Mouse (Mus musculus): ENCODE data around the gene Miox. TPM values are rescaled to one million over a fixed set of nuclear protein-coding genes. Genes with fewer than 3 reads are reported as not detected.

Miox gene
- polyA plus RNA-seq, 1 experiment, result 0.04 TPM

DNA sequence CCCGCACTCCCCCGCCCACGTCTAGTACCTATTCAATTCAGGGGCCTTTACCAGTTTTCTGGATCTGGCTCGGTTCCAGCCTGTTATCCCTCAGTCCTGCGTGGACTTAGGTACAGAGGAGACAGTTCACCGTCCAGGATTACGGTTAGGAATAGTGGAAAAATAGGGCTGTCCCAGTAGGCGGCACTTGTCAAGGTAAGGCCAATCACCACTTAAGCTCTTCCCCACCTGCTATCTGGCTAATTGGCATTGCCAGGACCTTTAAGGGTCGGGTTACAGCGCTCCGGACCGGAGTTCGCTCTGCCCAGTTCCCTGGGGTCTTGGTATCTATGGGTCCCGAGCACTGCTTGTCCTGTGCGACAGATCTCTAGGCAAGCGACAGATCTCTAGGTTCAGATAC is 42.8 kb downstream of the Miox start, which contains the start of gene Tymp:
Tymp (minus strand) TSS at position 83 of the 400 bp plus-strand sequence.
- no peak for TF ChIP-seq MAX (IDR thresholded peaks at IDR 0.05; ENCODE audit: low read depth)
- no peak for TF ChIP-seq TCF3 (IDR thresholded peaks at IDR 0.05; ENCODE audit: insufficient read length, low read depth)
- TF ChIP-seq CEBPB (IDR thresholded peaks at IDR 0.05; ENCODE audit: insufficient read depth, poor library complexity, severe bottlenecking), result no peak
- TF ChIP-seq MYOD1 (IDR thresholded peaks at IDR 0.05; ENCODE audit: control insufficient read depth in 1 of 3, insufficient read length in 2 of 3, low read depth in 2 of 3), result no peak
- TF ChIP-seq MYOG (IDR thresholded peaks at IDR 0.05; ENCODE audit: control insufficient read depth in 1 of 3, insufficient read depth in 1 of 3, insufficient read length in 2 of 3, low read depth in 2 of 3), result no peak
- no peak for TF ChIP-seq POLR2AphosphoS2 (IDR thresholded peaks at IDR 0.05; ENCODE audit: insufficient read length, low read depth)
- peaks cover 1% of the 10 kb centered on the region for H3K36me3 ChIP-seq (ENCODE audit: control insufficient read depth, insufficient read depth)
- H3K4me2 ChIP-seq (ENCODE audit: low read depth), result no peak within 1 kb of the TSS
- H3K79me2 ChIP-seq (ENCODE audit: control insufficient read depth, insufficient read depth), result no peaks in the 10 kb centered on the region
- H3K27me3 ChIP-seq (ENCODE audit: control insufficient read depth, insufficient read depth, insufficient read length), result peaks cover 34% of the 10 kb centered on the region
- no peak within 1 kb of the TSS for H3K4me3 ChIP-seq
- no peak within 1 kb of the TSS for H3ac ChIP-seq (ENCODE audit: control insufficient read depth, insufficient read length)

DNA sequence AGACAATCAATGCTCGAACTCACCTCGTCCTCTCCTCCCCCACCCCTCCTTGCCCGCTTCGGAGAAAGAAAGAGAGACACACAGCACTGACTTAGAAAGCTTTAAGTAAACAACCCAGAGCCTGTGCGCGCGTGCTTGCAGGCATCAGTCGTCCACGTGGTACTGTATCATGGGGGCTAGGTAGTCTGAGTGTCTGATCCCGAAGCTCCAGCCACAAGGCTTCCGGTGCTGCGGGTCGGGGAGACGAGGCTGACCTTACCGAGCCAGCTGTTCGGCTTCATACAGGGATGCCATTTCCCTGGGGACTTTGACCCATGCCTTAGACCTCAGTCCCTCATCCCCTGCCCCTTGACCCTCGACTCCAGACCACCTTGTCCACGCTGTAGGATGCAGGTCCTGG is 43.2 kb downstream of the Miox start:
- no peak overlapping the region for H3K4me2 ChIP-seq (ENCODE audit: low read depth)
- H3K27me3 ChIP-seq (ENCODE audit: control insufficient read depth, insufficient read depth, insufficient read length), result peaks cover 36% of the 10 kb centered on the region
- no peaks in the 10 kb centered on the region for H3K79me2 ChIP-seq (ENCODE audit: control insufficient read depth, insufficient read depth)
- H3K4me3 ChIP-seq, result no peak overlapping the region
- no peak overlapping the region for H3ac ChIP-seq (ENCODE audit: control insufficient read depth, insufficient read length)
- H3K36me3 ChIP-seq (ENCODE audit: control insufficient read depth, insufficient read depth), result no peaks in the 10 kb centered on the region
- TF ChIP-seq E2F4 (IDR thresholded peaks at IDR 0.05; ENCODE audit: insufficient read depth) (no peak), REST (IDR thresholded peaks at IDR 0.05; ENCODE audit: insufficient read depth, insufficient read length) (no peak), SRF (IDR thresholded peaks at IDR 0.05; ENCODE audit: control insufficient read depth, insufficient read length, low read depth) (no peak), MAX (IDR thresholded peaks at IDR 0.05; ENCODE audit: low read depth) (no peak), TCF3 (IDR thresholded peaks at IDR 0.05; ENCODE audit: insufficient read length, low read depth) (no peak), CEBPB (IDR thresholded peaks at IDR 0.05; ENCODE audit: insufficient read depth, poor library complexity, severe bottlenecking) (no peak), POLR2AphosphoS2 (IDR thresholded peaks at IDR 0.05; ENCODE audit: insufficient read length, low read depth) (no peak), MYOD1 (IDR thresholded peaks at IDR 0.05; ENCODE audit: control insufficient read depth in 1 of 3, insufficient read length in 2 of 3, low read depth in 2 of 3) (no peak), USF1 (IDR thresholded peaks at IDR 0.05; ENCODE audit: low read depth) (no peak), MYOG (IDR thresholded peaks at IDR 0.05; ENCODE audit: control insufficient read depth in 1 of 3, insufficient read depth in 1 of 3, insufficient read length in 2 of 3, low read depth in 2 of 3) (no peak), TCF12 (IDR thresholded peaks at IDR 0.05; ENCODE audit: insufficient read depth, poor library complexity, severe bottlenecking) (no peak), POLR2A (IDR thresholded peaks at IDR 0.05; ENCODE audit: insufficient read length, low read depth) (no peak)

DNA sequence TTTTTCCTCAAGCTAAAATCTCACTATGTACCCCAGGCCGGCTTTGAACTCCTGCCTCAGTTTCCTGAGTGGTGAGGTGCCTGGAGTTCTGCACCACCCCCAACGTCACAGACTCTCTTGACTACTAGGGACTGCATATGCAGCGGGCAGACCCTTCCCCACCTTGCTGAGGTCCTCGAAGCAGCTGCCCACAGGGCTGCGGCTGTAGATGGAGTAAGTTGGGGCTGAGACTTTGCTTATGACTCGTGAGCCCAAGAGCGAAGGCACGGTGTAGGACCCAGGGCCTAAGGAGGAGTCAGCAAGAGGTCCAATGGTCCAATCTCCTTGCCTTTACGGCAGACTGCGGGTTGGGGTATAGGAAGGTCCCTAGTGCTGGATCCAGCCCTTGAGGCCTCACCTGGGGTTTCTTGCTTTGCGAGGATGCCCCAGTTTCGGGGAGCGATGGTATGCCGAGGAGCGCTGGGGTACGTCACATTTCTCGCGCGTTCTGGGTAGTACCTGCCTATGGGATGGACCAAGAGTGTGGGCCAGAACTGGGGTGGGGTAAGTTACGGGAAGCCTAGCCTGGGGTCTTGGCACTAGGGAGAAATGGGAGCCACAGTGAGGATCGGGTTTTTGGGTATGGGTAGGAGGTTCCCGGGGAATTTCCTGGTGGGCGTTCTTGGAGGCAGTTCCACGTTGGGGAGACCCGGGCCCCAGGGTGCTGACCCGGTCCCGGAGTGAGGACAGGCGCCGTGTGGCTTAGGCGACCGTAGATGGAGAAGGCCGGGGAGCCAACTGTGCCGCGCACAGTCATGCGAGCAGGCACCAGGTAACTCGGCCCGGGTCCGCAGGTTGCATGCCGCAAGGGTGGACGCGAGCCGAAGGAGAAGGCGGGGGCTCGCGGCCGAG is 44.0 kb downstream of the Miox start:
- TF ChIP-seq TCF12 (IDR thresholded peaks at IDR 0.05; ENCODE audit: insufficient read depth, poor library complexity, severe bottlenecking), result no peak
- Histone ChIP-seq H3ac (ENCODE audit: control insufficient read depth, insufficient read length) (no peak overlapping the region), H3K79me2 (ENCODE audit: control insufficient read depth, insufficient read depth) (no peaks in the 10 kb centered on the region), H3K4me3 (no peak overlapping the region), H3K27me3 (ENCODE audit: control insufficient read depth, insufficient read depth, insufficient read length) (peaks cover 43% of the 10 kb centered on the region), H3K36me3 (ENCODE audit: control insufficient read depth, insufficient read depth) (no peaks in the 10 kb centered on the region), H3K4me2 (ENCODE audit: low read depth) (peak overlapping the region; percentile 4)

DNA sequence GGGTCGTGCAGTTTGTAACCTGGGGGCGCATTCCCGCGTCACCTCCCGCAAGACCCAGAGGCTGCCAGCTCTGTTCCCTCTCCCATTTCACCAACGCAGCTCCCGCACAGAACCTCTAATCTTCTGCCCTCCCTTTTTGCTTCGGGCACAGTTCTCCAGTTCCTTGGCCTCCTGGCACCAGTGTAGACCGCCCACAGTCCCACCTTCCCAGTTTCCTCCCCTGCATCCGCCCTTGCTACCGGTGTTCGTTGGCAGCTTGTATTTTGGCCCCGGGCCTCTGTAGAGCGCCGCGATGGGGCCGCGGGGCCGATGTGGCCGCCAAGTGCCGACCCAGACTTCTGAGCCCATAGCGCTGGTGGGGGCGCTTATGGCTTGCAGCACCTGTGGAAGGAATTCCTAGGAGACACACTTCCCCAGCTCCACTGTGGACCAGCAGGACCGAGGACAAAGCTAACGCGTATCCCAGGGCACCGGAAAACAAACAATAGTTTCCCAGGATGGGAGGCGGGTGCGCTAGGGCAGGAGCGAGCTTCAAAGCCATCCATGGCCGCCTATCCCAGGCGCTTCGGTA is 44.7 kb downstream of the Miox start, which contains the start of gene Odf3b:
Odf3b (minus strand) TSS at position 452 of the 571 bp plus-strand sequence.
- peak within 1 kb of the TSS; percentile 4 for H3K4me2 ChIP-seq (ENCODE audit: low read depth)
- peaks cover 48% of the 10 kb centered on the region for H3K27me3 ChIP-seq (ENCODE audit: control insufficient read depth, insufficient read depth, insufficient read length)
- no peaks in the 10 kb centered on the region for H3K36me3 ChIP-seq (ENCODE audit: control insufficient read depth, insufficient read depth)
- TF ChIP-seq MYOD1 (IDR thresholded peaks at IDR 0.05; ENCODE audit: control insufficient read depth in 1 of 3, insufficient read length in 2 of 3, low read depth in 2 of 3) (no peak), CEBPB (IDR thresholded peaks at IDR 0.05; ENCODE audit: insufficient read depth, poor library complexity, severe bottlenecking) (no peak), POLR2AphosphoS2 (IDR thresholded peaks at IDR 0.05; ENCODE audit: insufficient read length, low read depth) (no peak), REST (IDR thresholded peaks at IDR 0.05; ENCODE audit: insufficient read depth, insufficient read length) (no peak), USF1 (IDR thresholded peaks at IDR 0.05; ENCODE audit: low read depth) (no peak), MYOG (IDR thresholded peaks at IDR 0.05; ENCODE audit: control insufficient read depth in 1 of 3, insufficient read depth in 1 of 3, insufficient read length in 2 of 3, low read depth in 2 of 3) (no peak), MAX (IDR thresholded peaks at IDR 0.05; ENCODE audit: low read depth) (no peak), SRF (IDR thresholded peaks at IDR 0.05; ENCODE audit: control insufficient read depth, insufficient read length, low read depth) (no peak), TCF3 (IDR thresholded peaks at IDR 0.05; ENCODE audit: insufficient read length, low read depth) (no peak), POLR2A (IDR thresholded peaks at IDR 0.05; ENCODE audit: insufficient read length, low read depth) (no peak)
- no peak within 1 kb of the TSS for H3ac ChIP-seq (ENCODE audit: control insufficient read depth, insufficient read length)
- no peaks in the 10 kb centered on the region for H3K79me2 ChIP-seq (ENCODE audit: control insufficient read depth, insufficient read depth)
- H3K4me3 ChIP-seq, result no peak within 1 kb of the TSS

DNA sequence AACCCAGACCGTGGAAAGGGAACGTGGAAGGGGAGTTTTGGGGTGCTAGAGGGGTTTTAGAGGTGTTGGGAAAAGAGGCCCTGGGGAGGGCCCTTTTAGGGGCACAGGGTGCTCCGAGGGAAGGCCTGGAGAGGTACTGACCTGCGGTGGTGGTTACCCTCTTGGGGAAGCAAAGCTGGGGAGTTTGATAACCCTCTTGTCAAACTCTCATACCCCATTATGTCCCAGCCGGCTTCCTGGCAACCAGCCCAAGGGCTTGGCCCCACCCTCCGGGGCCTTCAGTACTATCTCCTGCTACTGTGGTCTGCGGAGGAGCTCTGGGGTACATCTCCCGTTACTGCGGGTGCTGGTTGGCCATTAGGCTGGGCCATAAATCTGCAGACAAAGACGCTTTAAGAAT is 45.2 kb downstream of the Miox start:
- TF ChIP-seq SRF (IDR thresholded peaks at IDR 0.05; ENCODE audit: control insufficient read depth, insufficient read length, low read depth) (no peak), CEBPB (IDR thresholded peaks at IDR 0.05; ENCODE audit: insufficient read depth, poor library complexity, severe bottlenecking) (no peak), MAX (IDR thresholded peaks at IDR 0.05; ENCODE audit: low read depth) (no peak), MYOG (IDR thresholded peaks at IDR 0.05; ENCODE audit: control insufficient read depth in 1 of 3, insufficient read depth in 1 of 3, insufficient read length in 2 of 3, low read depth in 2 of 3) (no peak), POLR2A (IDR thresholded peaks at IDR 0.05; ENCODE audit: insufficient read length, low read depth) (no peak), REST (IDR thresholded peaks at IDR 0.05; ENCODE audit: insufficient read depth, insufficient read length) (no peak), E2F4 (IDR thresholded peaks at IDR 0.05; ENCODE audit: insufficient read depth) (no peak), POLR2AphosphoS2 (IDR thresholded peaks at IDR 0.05; ENCODE audit: insufficient read length, low read depth) (no peak), USF1 (IDR thresholded peaks at IDR 0.05; ENCODE audit: low read depth) (no peak), MYOD1 (IDR thresholded peaks at IDR 0.05; ENCODE audit: control insufficient read depth in 1 of 3, insufficient read length in 2 of 3, low read depth in 2 of 3) (no peak), TCF3 (IDR thresholded peaks at IDR 0.05; ENCODE audit: insufficient read length, low read depth) (no peak), TCF12 (IDR thresholded peaks at IDR 0.05; ENCODE audit: insufficient read depth, poor library complexity, severe bottlenecking) (no peak)
- no peak overlapping the region for H3K4me2 ChIP-seq (ENCODE audit: low read depth)
- H3K79me2 ChIP-seq (ENCODE audit: control insufficient read depth, insufficient read depth), result no peaks in the 10 kb centered on the region
- H3ac ChIP-seq (ENCODE audit: control insufficient read depth, insufficient read length), result no peak overlapping the region
- peaks cover 53% of the 10 kb centered on the region for H3K27me3 ChIP-seq (ENCODE audit: control insufficient read depth, insufficient read depth, insufficient read length)
- no peaks in the 10 kb centered on the region for H3K36me3 ChIP-seq (ENCODE audit: control insufficient read depth, insufficient read depth)
- H3K4me3 ChIP-seq, result no peak overlapping the region
